In the genomic region with DNA sequence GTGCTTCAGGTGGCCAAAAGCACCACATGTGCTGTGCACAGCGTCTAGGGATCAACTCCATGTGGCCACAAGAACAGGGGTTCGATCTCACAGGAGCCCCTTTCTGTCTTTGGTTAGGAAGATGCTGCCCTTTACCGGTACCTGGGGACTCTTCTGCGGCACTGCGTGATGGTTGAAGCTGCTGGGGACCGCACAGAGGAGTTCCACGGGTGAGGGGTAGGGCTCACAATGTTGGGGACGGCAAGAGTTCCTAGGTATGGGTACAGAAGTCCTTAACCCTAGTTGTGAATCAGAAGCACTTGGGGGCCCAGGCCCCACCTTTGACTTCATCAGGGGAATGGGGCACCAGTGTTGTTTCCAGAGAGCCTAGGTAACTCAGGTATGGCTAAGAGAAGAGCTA, we compare ENCODE assay signal across 9 mouse cellular contexts. TPM values are rescaled to one million over a fixed set of nuclear protein-coding genes. Genes with fewer than 3 reads are reported as not detected.
DNase-seq lines count a peak whose midpoint lies in the region; ATAC-seq and TF ChIP-seq lines count a peak whose summit lies in the region.
"Had no signal": no experiment of that assay in that cellular context is flagged by ENCODE, and none has a peak within 500 bp of the region (broad histone marks: within the 10 kb centered on the region; RNA-seq: fewer than 3 reads in every experiment).

No protein-coding gene starts in this region.

- TF ChIP-seq RAD21 in CH12.LX (IDR thresholded peaks at IDR 0.05; ENCODE audit: low read depth, low read length) = no peak

- in situ Hi-C loops in CH12.LX (cut with MboI; ENCODE audit: low pct_ligation_motif_present, low pct_unique_long_range_greater_than_20kb, low sequenced_read_pairs) = no loop called here

- dilution Hi-C loops in CH12.LX (cut with MboI; ENCODE audit: extremely low pct_ligation_motif_present, extremely low pct_unique_long_range_greater_than_20kb, low sequenced_read_pairs) = no loop called here

- TF ChIP-seq EP300 in CH12.LX (IDR thresholded peaks at IDR 0.05; ENCODE audit: low read length) = no peak

- peak overlapping the region; percentile 79 for H3K4me2 ChIP-seq in CH12.LX (ENCODE audit: insufficient read depth, low read depth, poor library complexity, severe bottlenecking)
- H3K4me2 ChIP-seq in forebrain, embryonic 16.5 days (ENCODE audit: low read length) = peak overlapping the region; percentile 95
- H3K4me2 ChIP-seq in liver, embryonic 16.5 days (ENCODE audit: low read depth, low read length) = peak overlapping the region; percentile 98

- intact Hi-C loops in gastrocnemius, adult 2 months (cut with DNase I) = no loop called here
- intact Hi-C loops in gastrocnemius, postnatal 14 days (cut with DNase I; ENCODE audit: low total_unique reads) = no loop called here

- no peak for TF ChIP-seq CTCF in gastrocnemius, adult 2 months (IDR thresholded peaks at IDR 0.05)
- TF ChIP-seq CTCF in CH12.LX (conservative IDR thresholded peaks at IDR 0.05 in 1 of 2, IDR thresholded peaks at IDR 0.05 in 1 of 2; ENCODE audit: low read depth in 2 of 2, low read length in 2 of 2) = no peak

- H3K4me3 ChIP-seq in gastrocnemius, adult 2 months = peak overlapping the region; percentile 96
- H3K4me3 ChIP-seq in CH12.LX (replicated peaks in 1 of 3; ENCODE audit: low read depth in 2 of 3, low read length in 2 of 3, poor library complexity in 1 of 3) = peak overlapping the region; percentile 84 to 98 (median 92)
- H3K4me3 ChIP-seq in forebrain, embryonic 16.5 days (replicated peaks; ENCODE audit: low read length) = peak overlapping the region; percentile 87
- H3K4me3 ChIP-seq in liver, embryonic 16.5 days (ENCODE audit: low read depth, low read length) = no peak overlapping the region; the same call in 1 of the 2 replicates

- TF ChIP-seq POLR2A in CH12.LX (IDR thresholded peaks at IDR 0.05; ENCODE audit: low read depth, low read length) = no peak

- peak overlapping the region; percentile 97; the same call in 1 of the 2 replicates for H3K9ac ChIP-seq in CH12.LX (ENCODE audit: insufficient read depth, low read depth)
- H3K9ac ChIP-seq in forebrain, embryonic 16.5 days (replicated peaks; ENCODE audit: low read depth, low read length) = peak overlapping the region; percentile 25
- peak overlapping the region; percentile 94 for H3K9ac ChIP-seq in liver, embryonic 16.5 days (ENCODE audit: low read depth, low read length)

- H3K4me1 ChIP-seq in CH12.LX (ENCODE audit: control insufficient read depth in 1 of 2, insufficient read depth in 2 of 2) = peaks cover 22 to 35% of the 10 kb centered on the region in 2 experiments
- H3K4me1 ChIP-seq in forebrain, embryonic 16.5 days (replicated peaks; ENCODE audit: control insufficient read depth, insufficient read depth, low read length) = peaks cover 31% of the 10 kb centered on the region
- peaks cover 23% of the 10 kb centered on the region for H3K4me1 ChIP-seq in liver, embryonic 16.5 days (ENCODE audit: control insufficient read depth, low read depth, low read length)

- H3K27me3 ChIP-seq in CH12.LX (replicated peaks) = no peaks in the 10 kb centered on the region
- H3K27me3 ChIP-seq in forebrain, embryonic 16.5 days (replicated peaks; ENCODE audit: control insufficient read depth, insufficient read depth, low read length) = no peaks in the 10 kb centered on the region
- H3K27me3 ChIP-seq in liver, embryonic 16.5 days (ENCODE audit: control insufficient read depth, insufficient read depth, low read depth, low read length) = no peaks in the 10 kb centered on the region

- peaks cover 55 to 70% of the 10 kb centered on the region in 2 experiments for H3K36me3 ChIP-seq in CH12.LX (replicated peaks in 1 of 2; ENCODE audit: control insufficient read depth in 1 of 2, insufficient read depth in 1 of 2, low read length in 1 of 2)
- H3K36me3 ChIP-seq in forebrain, embryonic 16.5 days (ENCODE audit: control insufficient read depth, insufficient read depth) = peaks cover 30% of the 10 kb centered on the region
- H3K36me3 ChIP-seq in liver, embryonic 16.5 days (ENCODE audit: control insufficient read depth, insufficient read depth) = peaks cover 37% of the 10 kb centered on the region

- no peak overlapping the region for H3K27ac ChIP-seq in gastrocnemius, adult 2 months
- H3K27ac ChIP-seq in CH12.LX (ENCODE audit: insufficient read depth, low read depth) = no peak overlapping the region
- no peak overlapping the region for H3K27ac ChIP-seq in forebrain, embryonic 16.5 days (ENCODE audit: low read length)
- no peak overlapping the region for H3K27ac ChIP-seq in liver, embryonic 16.5 days (ENCODE audit: low read length)

- peaks cover 35% of the 10 kb centered on the region for H3K79me2 ChIP-seq in CH12.LX (replicated peaks; ENCODE audit: control insufficient read depth, extremely low read depth, insufficient read depth, poor library complexity, severe bottlenecking)

- 96% methylated on average over 8 of the region's 8 CpGs for whole genome bisulfite sequencing in forebrain, embryonic 16.5 days
- 88% methylated on average over 8 of the region's 8 CpGs for WGBS in liver, embryonic 16.5 days (ENCODE audit: insufficient replicate concordance)

- DNase-seq in gastrocnemius, adult 2 months = no peak
- no peak for DNase-seq in gastrocnemius, postnatal 14 days
- no peak for DNase-seq in CH12.LX (ENCODE audit: extremely low read depth)
- DNase-seq in B cell, adult 2 months = no peak
- no peak for DNase-seq in adrenal gland, adult 18-20 months (ENCODE audit: low spot score in 2 of 2)
- no peak for DNase-seq in kidney, postnatal 36 days

- no peak for ATAC-seq in forebrain, embryonic 16.5 days
- no peak for ATAC-seq in liver, embryonic 16.5 days (ENCODE audit: low read depth)

- no peaks in the 10 kb centered on the region for H3K9me3 ChIP-seq in CH12.LX (replicated peaks; ENCODE audit: low read length)
- no peaks in the 10 kb centered on the region for H3K9me3 ChIP-seq in forebrain, embryonic 16.5 days (ENCODE audit: control insufficient read depth, low read length)
- H3K9me3 ChIP-seq in liver, embryonic 16.5 days (replicated peaks; ENCODE audit: control insufficient read depth, low read length) = no peaks in the 10 kb centered on the region

TF ChIP-seq in CH12.LX, 34 proteins besides CTCF, POLR2A, EP300 and RAD21 (continues in another document):
- TF ChIP-seq HCFC1 (IDR thresholded peaks at IDR 0.05; ENCODE audit: low read depth, low read length) (no peak), SMC3 (IDR thresholded peaks at IDR 0.05; ENCODE audit: low read depth, low read length) (no peak), POLR2AphosphoS2 (IDR thresholded peaks at IDR 0.05; ENCODE audit: low read depth, low read length) (no peak), JUND (conservative IDR thresholded peaks at IDR 0.05; ENCODE audit: low read depth, low read length) (no peak), NRF1 (IDR thresholded peaks at IDR 0.05; ENCODE audit: low read depth, low read length) (no peak), ZKSCAN1 (IDR thresholded peaks at IDR 0.05; ENCODE audit: borderline replicate concordance, low read depth, low read length) (no peak), SIN3A (IDR thresholded peaks at IDR 0.05; ENCODE audit: low read length) (no peak), CHD1 (IDR thresholded peaks at IDR 0.05; ENCODE audit: low read depth, low read length) (no peak), CHD2 (IDR thresholded peaks at IDR 0.05; ENCODE audit: low read length) (no peak), KAT2A (IDR thresholded peaks at IDR 0.05; ENCODE audit: insufficient replicate concordance, low read length) (no peak), UBTF (IDR thresholded peaks at IDR 0.05; ENCODE audit: low read depth, low read length) (no peak)

RNA-seq across cellular contexts. Expression of gene Bet1l, which starts 1.4 kb away (rescaled TPM):
- 1 to 10 TPM; 6.0 to 6.9 TPM for total RNA-seq in gastrocnemius, adult 2 months (2021)
- total RNA-seq in gastrocnemius, postnatal 14 days (2021) = 10 to 100 TPM in 1 of 2 experiments, 1 to 10 TPM in 1; 8.3 to 11.1 TPM
- total RNA-seq in CH12.LX (2012; rRNA removed) (13.8 and 16.7 TPM in 2 replicates), CH12.LX (2014; rRNA removed) (11.6 and 13.1 TPM in 2 replicates)
- polyA plus RNA-seq in CH12.LX (2012; ENCODE audit: insufficient read length, low read depth) = 24.3 and 25.1 TPM in 2 replicates
- polyA plus RNA-seq in forebrain, embryonic 16.5 days (2015; fragmentation: Nextera tagmentation; extraction: Ambion mirVana) = 35.6 and 40.4 TPM in 2 replicates
- polyA plus RNA-seq in liver, embryonic 16.5 days (2015; fragmentation: Nextera tagmentation; extraction: Ambion mirVana) = 19.3 and 20.9 TPM in 2 replicates
- 10 to 100 TPM; 37.8 to 42.8 TPM for total RNA-seq in adrenal gland, adult 18-20 months (2021)

RNA-seq across cellular contexts. Expression of gene Ric8a, which starts 2.0 kb away (rescaled TPM):
- total RNA-seq in gastrocnemius, adult 2 months (2021) = 10 to 100 TPM; 12.7 TPM
- total RNA-seq in gastrocnemius, postnatal 14 days (2021) = 10 to 100 TPM; 13.9 to 16.2 TPM
- total RNA-seq in CH12.LX (2012; rRNA removed) = 66.5 and 80.9 TPM in 2 replicates
- total RNA-seq in CH12.LX (2014; rRNA removed) = 53.2 and 54.2 TPM in 2 replicates
- polyA plus RNA-seq in CH12.LX (2012; ENCODE audit: insufficient read length, low read depth) = 56.4 and 61.9 TPM in 2 replicates
- 91.2 and 101 TPM in 2 replicates for polyA plus RNA-seq in forebrain, embryonic 16.5 days (2015; fragmentation: Nextera tagmentation; extraction: Ambion mirVana)
- polyA plus RNA-seq in liver, embryonic 16.5 days (2015; fragmentation: Nextera tagmentation; extraction: Ambion mirVana) = 21.2 and 21.5 TPM in 2 replicates
- 10 to 100 TPM; 49.5 to 65.5 TPM for total RNA-seq in adrenal gland, adult 18-20 months (2021)

RNA-seq across cellular contexts. Expression of gene Gm45785, which starts 2.6 kb away (rescaled TPM):
- not detected for total RNA-seq in gastrocnemius, adult 2 months (2021)
- not detected for total RNA-seq in gastrocnemius, postnatal 14 days (2021)
- total RNA-seq in CH12.LX (2012; rRNA removed) = not detected in 2 replicates
- total RNA-seq in CH12.LX (2014; rRNA removed) = not detected in 2 replicates
- polyA plus RNA-seq in CH12.LX (2012; ENCODE audit: insufficient read length, low read depth) = not detected in 2 replicates
- not detected in 2 replicates for polyA plus RNA-seq in forebrain, embryonic 16.5 days (2015; fragmentation: Nextera tagmentation; extraction: Ambion mirVana)
- not detected in 2 replicates for polyA plus RNA-seq in liver, embryonic 16.5 days (2015; fragmentation: Nextera tagmentation; extraction: Ambion mirVana)
- total RNA-seq in adrenal gland, adult 18-20 months (2021) = under 1 TPM; 0.36 to 0.61 TPM

RNA-seq across cellular contexts. Expression of gene Odf3, which starts 11.1 kb away (rescaled TPM):
- not detected for total RNA-seq in gastrocnemius, adult 2 months (2021)
- not detected for total RNA-seq in gastrocnemius, postnatal 14 days (2021)
- not detected in 2 replicates for total RNA-seq in CH12.LX (2012; rRNA removed)
- total RNA-seq in CH12.LX (2014; rRNA removed) = not detected in 2 replicates
- not detected in 2 replicates for polyA plus RNA-seq in CH12.LX (2012; ENCODE audit: insufficient read length, low read depth)
- polyA plus RNA-seq in forebrain, embryonic 16.5 days (2015; fragmentation: Nextera tagmentation; extraction: Ambion mirVana) = not detected in 2 replicates
- polyA plus RNA-seq in liver, embryonic 16.5 days (2015; fragmentation: Nextera tagmentation; extraction: Ambion mirVana) = not detected in 2 replicates
- under 1 TPM; 0.26 to 0.40 TPM for total RNA-seq in adrenal gland, adult 18-20 months (2021)

RNA-seq across cellular contexts. Expression of gene Scgb1c1, which starts 13.4 kb away (rescaled TPM):
- total RNA-seq in gastrocnemius, adult 2 months (2021) = not detected
- total RNA-seq in gastrocnemius, postnatal 14 days (2021) = not detected
- not detected in 2 replicates for total RNA-seq in CH12.LX (2012; rRNA removed)
- total RNA-seq in CH12.LX (2014; rRNA removed) = not detected in 2 replicates
- not detected in 2 replicates for polyA plus RNA-seq in CH12.LX (2012; ENCODE audit: insufficient read length, low read depth)
- polyA plus RNA-seq in forebrain, embryonic 16.5 days (2015; fragmentation: Nextera tagmentation; extraction: Ambion mirVana) = 1.7 TPM in 1 of 2 replicates, not detected in the other
- polyA plus RNA-seq in liver, embryonic 16.5 days (2015; fragmentation: Nextera tagmentation; extraction: Ambion mirVana) = not detected in 2 replicates
- total RNA-seq in adrenal gland, adult 18-20 months (2021) = not detected
- total RNA-seq: left cerebral cortex, adult 8-10 months had no signal

Comparison
In these comparisons a context has a peak if more than half of its experiments do, and no peak if none do; other contexts are left out.
1. H3K9ac ChIP-seq: peak in every context shown above with its lines; median percentile 97 in CH12.LX; 94 in liver, embryonic 16.5 days; 25 in forebrain, embryonic 16.5 days.